Mouse (Mus musculus): ENCODE results near the gene Pfkp. TPM values are rescaled to one million over a fixed set of nuclear protein-coding genes. Genes with fewer than 3 reads are reported as not detected.

The Pfkp gene
- total RNA-seq, 1 experiment from 2014 or later, result 43.8 TPM

GRCm38 (mm10) chr13:6621831-6622230 is 26.7 kb downstream of the Pfkp start:
- no peak for ATAC-seq (replicated peaks; ENCODE audit: low read depth, poor library complexity, severe bottlenecking)

- ATAC-seq (replicated peaks; ENCODE audit: low read depth, poor library complexity, severe bottlenecking), result no peak
Measured at GRCm38 (mm10) chr13:6620250-6620649, 28.3 kb downstream of the Pfkp start.

- ATAC-seq (replicated peaks; ENCODE audit: low read depth, poor library complexity, severe bottlenecking), result no peak
Measured at GRCm38 (mm10) chr13:6618711-6619110, 29.9 kb downstream of the Pfkp start.

GRCm38 (mm10) chr13:6613690-6614445 is 34.7 kb downstream of the Pfkp start:
- ATAC-seq (replicated peaks; ENCODE audit: low read depth, poor library complexity, severe bottlenecking), result no peak

- ATAC-seq (replicated peaks; ENCODE audit: low read depth, poor library complexity, severe bottlenecking), result 0 out of 2 replicates have a peak, but pooled peaks have one; percentile 54
Measured at GRCm38 (mm10) chr13:6602786-6603409, 45.7 kb downstream of the Pfkp start.

- ATAC-seq (replicated peaks; ENCODE audit: low read depth, poor library complexity, severe bottlenecking), result no peak
Measured at GRCm38 (mm10) chr13:6601676-6602075, 46.9 kb downstream of the Pfkp start.

GRCm38 (mm10) chr13:6600626-6601025 is 48.0 kb downstream of the Pfkp start:
- ATAC-seq (replicated peaks; ENCODE audit: low read depth, poor library complexity, severe bottlenecking), result no peak

- ATAC-seq (replicated peaks; ENCODE audit: low read depth, poor library complexity, severe bottlenecking), result no peak
Measured at GRCm38 (mm10) chr13:6597801-6598200, 50.8 kb downstream of the Pfkp start.

GRCm38 (mm10) chr13:6595403-6595802 is 53.2 kb downstream of the Pfkp start:
- no peak for ATAC-seq (replicated peaks; ENCODE audit: low read depth, poor library complexity, severe bottlenecking)

- no peak for ATAC-seq (replicated peaks; ENCODE audit: low read depth, poor library complexity, severe bottlenecking)
Measured at GRCm38 (mm10) chr13:6590846-6591245, 57.7 kb downstream of the Pfkp start.

- ATAC-seq (replicated peaks; ENCODE audit: low read depth, poor library complexity, severe bottlenecking), result no peak
Measured at GRCm38 (mm10) chr13:6586009-6586408, 62.6 kb downstream of the Pfkp start.

- ATAC-seq (replicated peaks; ENCODE audit: low read depth, poor library complexity, severe bottlenecking), result no peak
Measured at GRCm38 (mm10) chr13:6583499-6584125, 65.0 kb downstream of the Pfkp start.

- ATAC-seq (replicated peaks; ENCODE audit: low read depth, poor library complexity, severe bottlenecking), result peak; percentile 79
Measured at GRCm38 (mm10) chr13:6575920-6576509, 72.6 kb downstream of the Pfkp start.

GRCm38 (mm10) chr13:6565571-6565970 is 83.0 kb downstream of the Pfkp start:
- no peak for ATAC-seq (replicated peaks; ENCODE audit: low read depth, poor library complexity, severe bottlenecking)

- no peak for ATAC-seq (replicated peaks; ENCODE audit: low read depth, poor library complexity, severe bottlenecking)
Measured at GRCm38 (mm10) chr13:6562409-6562808, 86.2 kb downstream of the Pfkp start.

GRCm38 (mm10) chr13:6557771-6558170 is 90.8 kb downstream of the Pfkp start:
- ATAC-seq (replicated peaks; ENCODE audit: low read depth, poor library complexity, severe bottlenecking), result no peak

GRCm38 (mm10) chr13:6555656-6556055 is 92.9 kb downstream of the Pfkp start:
- no peak for ATAC-seq (replicated peaks; ENCODE audit: low read depth, poor library complexity, severe bottlenecking)

GRCm38 (mm10) chr13:6553708-6554107 is 94.9 kb downstream of the Pfkp start:
- ATAC-seq (replicated peaks; ENCODE audit: low read depth, poor library complexity, severe bottlenecking), result no peak

- no peak for ATAC-seq (replicated peaks; ENCODE audit: low read depth, poor library complexity, severe bottlenecking)
Measured at GRCm38 (mm10) chr13:6535287-6535932, 113.2 kb downstream of the Pfkp start.

GRCm38 (mm10) chr13:6532683-6533082 is 115.9 kb downstream of the Pfkp start:
- ATAC-seq (replicated peaks; ENCODE audit: low read depth, poor library complexity, severe bottlenecking), result peak; percentile 93
